In genomic region chr11:70671333-70672047, GRCm38 (mm10) we compare ENCODE assay signal across 9 mouse cellular contexts. TPM values are rescaled to one million over a fixed set of nuclear protein-coding genes. Genes with fewer than 3 reads are reported as not detected.
DNase-seq lines count a peak whose midpoint lies in the region; ATAC-seq and TF ChIP-seq lines count a peak whose summit lies in the region.
"Had no signal": no experiment of that assay in that cellular context is flagged by ENCODE, and none has a peak within 500 bp of the region (broad histone marks: within the 10 kb centered on the region; RNA-seq: fewer than 3 reads in every experiment).

No protein-coding gene starts in this region.

- no peaks in the 10 kb centered on the region for H3K27me3 ChIP-seq in heart, embryonic 13.5 days (replicated peaks)
- no peaks in the 10 kb centered on the region for H3K27me3 ChIP-seq in heart, adult 2 months (ENCODE audit: control insufficient read depth, insufficient read depth, low read length)
- H3K27me3 ChIP-seq in neural tube, embryonic 12.5 days (replicated peaks), result no peaks in the 10 kb centered on the region
- H3K27me3 ChIP-seq in hindbrain, embryonic 15.5 days, result no peaks in the 10 kb centered on the region

- peak overlapping the region; percentile 75 for H3K4me3 ChIP-seq in heart, embryonic 13.5 days
- H3K4me3 ChIP-seq in heart, adult 2 months, result no peak overlapping the region
- H3K4me3 ChIP-seq in neural tube, embryonic 12.5 days, result no peak overlapping the region
- no peak overlapping the region for H3K4me3 ChIP-seq in hindbrain, embryonic 15.5 days

- H3K9me3 ChIP-seq in heart, embryonic 13.5 days, result no peaks in the 10 kb centered on the region
- H3K9me3 ChIP-seq in neural tube, embryonic 12.5 days, result no peaks in the 10 kb centered on the region
- H3K9me3 ChIP-seq in hindbrain, embryonic 15.5 days, result no peaks in the 10 kb centered on the region

- peak overlapping the region; percentile 93; the same call in 1 of the 2 replicates for H3K9ac ChIP-seq in heart, embryonic 13.5 days
- no peak overlapping the region for H3K9ac ChIP-seq in heart, adult 2 months (ENCODE audit: low read depth, low read length)
- H3K9ac ChIP-seq in neural tube, embryonic 12.5 days, result 0 out of 2 replicates have a peak overlapping the region, but pooled peaks have one; percentile 5
- no peak overlapping the region for H3K9ac ChIP-seq in hindbrain, embryonic 15.5 days

- 70% methylated on average over 16 of the region's 16 CpGs for WGBS in heart, embryonic 13.5 days
- WGBS in heart, adult 2 months, result 83% methylated on average over 16 of the region's 16 CpGs
- WGBS in neural tube, embryonic 12.5 days, result 86% methylated on average over 16 of the region's 16 CpGs
- WGBS in hindbrain, embryonic 15.5 days, result 83% methylated on average over 16 of the region's 16 CpGs

- peak overlapping the region; percentile 91 for H3K4me2 ChIP-seq in heart, embryonic 13.5 days
- peak overlapping the region; percentile 77 for H3K4me2 ChIP-seq in neural tube, embryonic 12.5 days (replicated peaks)
- H3K4me2 ChIP-seq in hindbrain, embryonic 15.5 days, result peak overlapping the region; percentile 83; the same call in 1 of the 2 replicates

- ATAC-seq in heart, embryonic 13.5 days (ENCODE audit: extremely low read depth, insufficient number of reproducible peaks, low FRiP score, low TSS enrichment), result no peak
- ATAC-seq in neural tube, embryonic 12.5 days (ENCODE audit: low FRiP score, low read depth), result no peak
- no peak for ATAC-seq in hindbrain, embryonic 15.5 days (ENCODE audit: low FRiP score, low read depth)

- intact Hi-C loops in heart, adult 2 months (cut with DNase I), result no loop called here

- no peak for DNase-seq in heart, adult 2 months
- DNase-seq in neural tube, embryonic 10.5 days (ENCODE audit: extremely low spot score, low spot score), result no peak
- DNase-seq in retina, postnatal 1 day, result peak; percentile 13
- no peak for DNase-seq in gastrocnemius, adult 8-10 months (ENCODE audit: low spot score in 2 of 2)
- no peak for DNase-seq in urinary bladder, adult 18-20 months (ENCODE audit: low spot score in 2 of 2)
- DNase-seq: gastrocnemius, postnatal 25 days had no signal

- no peak for TF ChIP-seq EP300 in heart, adult 2 months (IDR thresholded peaks at IDR 0.05; ENCODE audit: insufficient read depth, low read depth, low read length)

- H3K4me1 ChIP-seq in heart, embryonic 13.5 days, result peaks cover 47% of the 10 kb centered on the region
- peaks cover 2% of the 10 kb centered on the region for H3K4me1 ChIP-seq in heart, adult 2 months (ENCODE audit: control insufficient read depth, insufficient read depth, low read length)
- H3K4me1 ChIP-seq in neural tube, embryonic 12.5 days, result peaks cover 26% of the 10 kb centered on the region
- peaks cover 32% of the 10 kb centered on the region for H3K4me1 ChIP-seq in hindbrain, embryonic 15.5 days (replicated peaks)

- peak overlapping the region; percentile 98; the same call in 1 of the 2 replicates for H3K27ac ChIP-seq in heart, embryonic 13.5 days (replicated peaks)
- H3K27ac ChIP-seq in heart, adult 2 months, result no peak overlapping the region
- no peak overlapping the region for H3K27ac ChIP-seq in neural tube, embryonic 12.5 days
- 0 out of 2 replicates have a peak overlapping the region, but pooled peaks have one; percentile 99 for H3K27ac ChIP-seq in hindbrain, embryonic 15.5 days (replicated peaks)

- TF ChIP-seq CTCF in heart, adult 2 months (IDR thresholded peaks at IDR 0.05), result no peak

- no peak for TF ChIP-seq POLR2A in heart, adult 2 months (IDR thresholded peaks at IDR 0.05; ENCODE audit: insufficient read depth, low read depth, low read length)

- no peaks in the 10 kb centered on the region for H3K79me2 ChIP-seq in heart, adult 2 months (replicated peaks; ENCODE audit: control insufficient read depth, insufficient read depth, low read length)

- H3K36me3 ChIP-seq in heart, embryonic 13.5 days, result peaks cover 63% of the 10 kb centered on the region
- H3K36me3 ChIP-seq in heart, adult 2 months (ENCODE audit: control insufficient read depth, insufficient read depth, low read length), result no peaks in the 10 kb centered on the region; the same call in 1 of the 2 replicates
- peaks cover 37% of the 10 kb centered on the region for H3K36me3 ChIP-seq in neural tube, embryonic 12.5 days
- peaks cover 25% of the 10 kb centered on the region for H3K36me3 ChIP-seq in hindbrain, embryonic 15.5 days

RNA-seq across cellular contexts. Expression of gene Spag7, which starts 2.3 kb away (rescaled TPM):
- polyA plus RNA-seq in heart, embryonic 13.5 days (2015; fragmentation: Nextera tagmentation; extraction: Ambion mirVana), result 175 and 206 TPM in 2 replicates
- 10 to 100 TPM; 82.8 to 99.4 TPM for total RNA-seq in heart, adult 2 months (2021)
- polyA plus RNA-seq in heart, adult 2 months (2012; rRNA removed), result 72.9 and 87.8 TPM in 2 replicates
- polyA plus RNA-seq in neural tube, embryonic 12.5 days (2016; fragmentation: Nextera tagmentation; extraction: Ambion mirVana), result 154 and 158 TPM in 2 replicates
- polyA plus RNA-seq in hindbrain, embryonic 15.5 days (2015; fragmentation: Nextera tagmentation; extraction: Ambion mirVana), result 152 and 164 TPM in 2 replicates
- 10 to 100 TPM; 77.0 to 99.5 (median 81.7) TPM for total RNA-seq in gastrocnemius, adult 8-10 months (2022)

RNA-seq across cellular contexts. Expression of gene Eno3, which starts 14.5 kb away (rescaled TPM):
- 273 and 322 TPM in 2 replicates for polyA plus RNA-seq in heart, embryonic 13.5 days (2015; fragmentation: Nextera tagmentation; extraction: Ambion mirVana)
- total RNA-seq in heart, adult 2 months (2021), result 1,000 to 10,000 TPM; 1,523 to 1,659 TPM
- 1,222 and 1,919 TPM in 2 replicates for polyA plus RNA-seq in heart, adult 2 months (2012; rRNA removed)
- 19.3 and 20.1 TPM in 2 replicates for polyA plus RNA-seq in neural tube, embryonic 12.5 days (2016; fragmentation: Nextera tagmentation; extraction: Ambion mirVana)
- polyA plus RNA-seq in hindbrain, embryonic 15.5 days (2015; fragmentation: Nextera tagmentation; extraction: Ambion mirVana), result 6.7 and 8.7 TPM in 2 replicates
- 1,000 to 10,000 TPM; 7,027 to 9,270 (median 7,380) TPM for total RNA-seq in gastrocnemius, adult 8-10 months (2022)

RNA-seq across cellular contexts. Expression of gene Camta2, which starts 16.4 kb away (rescaled TPM):
- polyA plus RNA-seq in heart, embryonic 13.5 days (2015; fragmentation: Nextera tagmentation; extraction: Ambion mirVana), result 10.1 and 12.0 TPM in 2 replicates
- total RNA-seq in heart, adult 2 months (2021), result 10 to 100 TPM; 37.8 to 37.9 TPM
- polyA plus RNA-seq in heart, adult 2 months (2012; rRNA removed), result 27.6 and 32.5 TPM in 2 replicates
- polyA plus RNA-seq in neural tube, embryonic 12.5 days (2016; fragmentation: Nextera tagmentation; extraction: Ambion mirVana), result 15.2 and 16.7 TPM in 2 replicates
- 23.4 and 27.5 TPM in 2 replicates for polyA plus RNA-seq in hindbrain, embryonic 15.5 days (2015; fragmentation: Nextera tagmentation; extraction: Ambion mirVana)
- 10 to 100 TPM; 35.2 to 43.1 (median 39.3) TPM for total RNA-seq in gastrocnemius, adult 8-10 months (2022)

RNA-seq across cellular contexts. Expression of gene Pfn1, which starts 17.0 kb away (rescaled TPM):
- polyA plus RNA-seq in heart, embryonic 13.5 days (2015; fragmentation: Nextera tagmentation; extraction: Ambion mirVana), result 1,587 and 1,588 TPM in 2 replicates
- total RNA-seq in heart, adult 2 months (2021), result 100 to 1,000 TPM; 270 to 280 TPM
- 439 and 479 TPM in 2 replicates for polyA plus RNA-seq in heart, adult 2 months (2012; rRNA removed)
- 1,155 and 1,157 TPM in 2 replicates for polyA plus RNA-seq in neural tube, embryonic 12.5 days (2016; fragmentation: Nextera tagmentation; extraction: Ambion mirVana)
- 722 and 792 TPM in 2 replicates for polyA plus RNA-seq in hindbrain, embryonic 15.5 days (2015; fragmentation: Nextera tagmentation; extraction: Ambion mirVana)
- total RNA-seq in gastrocnemius, adult 8-10 months (2022), result 100 to 1,000 TPM; 218 to 265 (median 251) TPM

RNA-seq across cellular contexts. Expression of gene Slc25a11, which starts 24.2 kb away (rescaled TPM):
- polyA plus RNA-seq in heart, embryonic 13.5 days (2015; fragmentation: Nextera tagmentation; extraction: Ambion mirVana), result 234 and 262 TPM in 2 replicates
- total RNA-seq in heart, adult 2 months (2021), result 100 to 1,000 TPM; 532 to 626 TPM
- polyA plus RNA-seq in heart, adult 2 months (2012; rRNA removed), result 632 and 932 TPM in 2 replicates
- 152 TPM in 2 replicates for polyA plus RNA-seq in neural tube, embryonic 12.5 days (2016; fragmentation: Nextera tagmentation; extraction: Ambion mirVana)
- 167 and 176 TPM in 2 replicates for polyA plus RNA-seq in hindbrain, embryonic 15.5 days (2015; fragmentation: Nextera tagmentation; extraction: Ambion mirVana)
- 100 to 1,000 TPM; 276 to 326 (median 293) TPM for total RNA-seq in gastrocnemius, adult 8-10 months (2022)

Comparison
In these comparisons a context has a peak if more than half of its experiments do, and no peak if none do; other contexts are left out.
1. H3K27ac ChIP-seq: peak in heart, embryonic 13.5 days (single experiment) and hindbrain, embryonic 15.5 days (single experiment); none in heart, adult 2 months (single experiment) and neural tube, embryonic 12.5 days (single experiment).
2. H3K9ac ChIP-seq: peak in heart, embryonic 13.5 days (single experiment) and neural tube, embryonic 12.5 days (single experiment); none in heart, adult 2 months (single experiment) and hindbrain, embryonic 15.5 days (single experiment).
3. RNA of gene Eno3, which starts 14.5 kb away (polyA plus RNA-seq): 1,222 to 1,919 TPM in heart, adult 2 months and 273 to 322 TPM in heart, embryonic 13.5 days; 19.3 to 20.1 TPM in neural tube, embryonic 12.5 days and 6.7 to 8.7 TPM in hindbrain, embryonic 15.5 days; every median in the first group is over 10 times any median in the second.
4. Peak in every context shown above with its lines, with median percentiles within 50 percentile points of each other: H3K4me2 ChIP-seq.